Mouse (Mus musculus): ENCODE measurements around the gene Epas1.

Gene Epas1

DNA sequence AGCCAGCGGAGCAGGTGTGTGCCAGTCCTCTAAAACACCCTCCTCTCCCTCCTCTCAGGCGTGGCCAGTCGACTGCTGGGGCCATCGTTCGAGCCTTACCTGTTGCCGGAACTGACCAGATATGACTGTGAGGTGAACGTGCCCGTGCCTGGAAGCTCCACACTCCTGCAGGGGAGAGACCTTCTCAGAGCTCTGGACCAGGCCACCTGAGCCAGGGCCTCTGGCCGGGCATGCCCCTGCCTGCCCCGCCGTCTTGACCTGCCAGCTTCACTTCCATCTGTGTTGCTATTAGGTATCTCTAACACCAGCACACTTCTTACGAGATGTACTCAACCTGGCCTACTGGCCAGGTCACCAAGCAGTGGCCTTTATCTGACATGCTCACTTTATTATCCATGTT lies 77.4 kb downstream of the Epas1 start:
- no peak for DNase-seq

DNA sequence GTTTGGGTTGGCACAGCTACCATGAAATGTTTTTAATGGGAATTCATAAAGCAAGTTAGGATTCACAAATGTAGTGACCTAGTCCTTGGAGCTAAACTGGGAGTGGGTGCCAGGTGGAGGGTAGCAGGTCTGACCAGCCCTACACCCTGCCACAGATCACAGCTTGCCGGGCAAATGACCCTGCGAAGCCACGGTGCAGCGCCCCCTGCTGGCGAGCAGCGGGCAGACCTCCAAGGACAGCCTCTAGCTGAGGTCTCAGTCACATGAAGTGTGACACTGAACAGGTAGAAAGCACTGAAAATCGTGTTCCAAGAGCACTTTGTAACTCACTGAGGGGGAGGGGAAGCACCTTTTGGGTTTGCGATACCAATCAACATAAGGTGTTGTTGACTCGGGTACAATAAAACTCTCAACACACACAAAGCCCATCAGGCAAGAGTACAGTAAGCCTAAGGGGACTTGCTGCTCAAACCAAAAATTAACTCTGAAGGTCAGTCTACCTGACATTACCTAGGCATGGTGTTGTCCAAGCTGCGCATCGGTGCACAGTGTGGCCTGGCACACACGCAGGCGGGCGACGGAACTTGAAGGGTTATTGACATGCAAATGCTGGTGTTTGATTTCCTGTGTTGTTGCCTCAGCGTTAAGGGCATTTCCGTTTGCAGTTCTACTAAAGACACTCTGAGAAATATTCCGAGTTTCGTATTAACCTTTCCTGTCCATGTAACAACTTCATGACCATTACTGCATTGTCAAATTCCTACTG lies 79.2 kb downstream of the Epas1 start:
- DNase-seq: peak; percentile 41

DNA sequence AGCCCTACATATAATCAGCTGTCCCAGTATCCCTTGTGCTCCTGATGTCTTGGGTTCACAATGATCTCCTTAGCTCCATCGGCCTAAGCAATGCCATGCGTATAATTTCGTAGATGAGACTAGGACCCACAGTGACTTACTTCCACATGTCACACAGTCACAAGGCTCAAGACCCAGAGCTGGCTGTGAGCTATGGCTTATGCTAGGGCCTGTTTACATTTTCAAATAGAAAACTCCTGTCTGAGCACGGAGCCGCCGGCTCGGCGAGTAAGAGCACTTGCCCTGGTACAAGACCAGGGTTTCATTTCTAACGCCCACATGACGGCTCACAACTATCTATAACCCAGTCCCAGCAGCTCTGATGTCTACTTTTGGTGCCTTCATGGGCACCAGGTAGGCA lies 80.4 kb downstream of the Epas1 start:
- no peak for DNase-seq

DNA sequence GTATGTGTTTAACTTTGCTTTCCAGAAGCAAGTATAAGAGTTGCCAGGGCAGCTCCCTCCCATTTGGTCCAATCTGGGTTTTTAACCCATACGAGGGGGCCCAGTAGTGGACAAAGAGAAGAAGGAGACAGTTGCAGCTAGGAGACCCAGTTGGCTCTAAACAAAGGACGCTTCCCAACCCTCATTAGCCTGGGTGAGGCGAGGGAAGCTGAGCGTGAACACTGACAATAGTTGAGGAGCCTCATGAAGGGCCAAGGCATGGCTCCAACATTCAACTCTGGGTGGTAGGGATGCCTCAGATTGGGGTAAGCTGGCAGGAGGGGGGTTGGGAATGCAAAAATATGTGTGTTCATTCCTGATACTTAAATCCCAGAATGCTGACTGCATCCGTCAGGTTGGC lies 85.8 kb downstream of the Epas1 start:
- no peak for DNase-seq

DNA sequence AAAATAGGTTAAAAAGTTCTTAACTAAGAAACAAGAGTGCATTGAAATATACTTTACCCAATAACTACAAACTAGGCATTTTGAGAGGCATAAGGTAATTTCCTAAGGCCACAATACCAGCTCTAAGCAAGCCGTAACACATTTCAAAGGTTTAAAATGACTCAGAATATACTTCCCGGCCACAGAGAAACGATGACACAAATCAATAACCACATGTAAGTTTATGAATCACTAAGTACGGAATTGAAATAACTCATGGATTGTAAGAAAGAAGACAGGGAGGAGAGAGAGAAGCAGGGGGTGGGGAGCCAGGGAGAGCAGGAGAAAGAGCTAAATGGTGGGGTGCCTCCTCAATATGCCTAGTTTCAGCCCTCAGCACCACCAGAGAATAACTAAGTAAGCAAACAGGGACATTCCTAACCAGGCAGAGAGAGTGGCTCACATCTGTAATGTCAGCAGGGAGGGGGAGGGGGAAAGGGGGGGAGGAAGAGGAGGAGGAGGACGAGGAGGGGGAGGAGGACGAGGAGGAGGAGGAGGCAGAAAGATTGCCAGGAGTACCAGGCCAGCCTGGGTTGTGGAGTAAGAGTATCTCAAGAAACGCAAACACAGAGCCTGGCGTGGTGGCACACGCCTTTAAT lies 97.3 kb downstream of the Epas1 start:
- no peak for DNase-seq

DNA sequence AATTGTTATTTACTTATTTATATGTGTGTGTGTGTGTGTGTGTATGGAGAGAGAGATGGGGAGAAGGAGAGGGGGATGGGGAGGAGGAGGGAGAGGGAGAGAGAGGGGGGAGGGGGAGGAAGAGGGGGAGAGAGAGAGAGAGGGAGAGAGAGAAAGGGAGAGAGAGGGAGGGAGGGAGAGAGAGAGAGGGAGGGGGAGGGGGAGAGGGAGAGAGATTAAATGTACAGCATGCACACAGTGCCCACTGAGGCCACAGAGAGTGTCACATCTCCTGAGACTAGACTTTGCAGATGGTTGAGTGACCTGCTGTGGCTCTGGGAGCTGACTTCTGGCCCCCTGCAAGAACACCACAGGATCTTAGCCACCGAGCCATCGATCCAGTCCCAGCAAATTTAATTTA lies 98.3 kb downstream of the Epas1 start:
- DNase-seq: no peak

DNA sequence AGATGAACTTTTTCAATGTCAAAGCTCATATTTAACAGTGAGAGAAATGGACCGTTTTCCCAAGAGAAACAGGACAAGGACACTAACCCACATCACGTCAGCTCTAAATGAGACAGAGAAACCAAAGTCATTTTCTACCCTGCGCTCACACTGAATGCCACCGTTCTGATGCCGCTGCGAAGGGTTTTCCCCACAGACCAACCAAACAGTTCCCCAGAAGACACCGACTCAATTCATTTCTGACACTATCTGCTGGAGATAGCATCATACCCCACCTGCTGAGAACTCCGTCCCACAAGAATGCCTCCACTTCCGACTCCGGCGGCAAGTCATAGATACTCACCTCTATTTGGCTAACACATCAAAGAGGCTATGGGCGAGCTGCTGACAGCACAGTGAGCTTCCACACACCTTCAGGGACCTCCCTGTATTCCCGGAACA lies 99.1 kb downstream of the Epas1 start:
- DNase-seq: no peak

DNA sequence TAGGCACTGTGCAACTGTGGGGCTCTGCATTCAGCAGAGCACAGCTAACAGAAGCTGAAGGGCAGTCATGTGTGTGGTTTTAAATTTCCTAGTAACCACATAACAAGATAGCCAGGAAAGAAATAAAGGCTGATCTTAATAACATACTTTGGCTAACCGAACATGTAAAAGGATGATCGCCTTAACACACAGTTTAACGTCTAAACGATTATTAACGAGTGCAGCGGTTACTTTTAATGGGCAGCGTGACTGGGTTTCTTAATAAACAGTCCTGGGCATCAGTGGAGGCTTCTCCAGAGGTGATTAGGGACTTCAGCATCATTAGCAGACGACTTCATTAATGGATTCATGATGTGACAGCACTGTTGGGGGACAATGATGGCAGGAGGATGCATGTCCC lies 117.1 kb downstream of the Epas1 start:
- DNase-seq: no peak

DNA sequence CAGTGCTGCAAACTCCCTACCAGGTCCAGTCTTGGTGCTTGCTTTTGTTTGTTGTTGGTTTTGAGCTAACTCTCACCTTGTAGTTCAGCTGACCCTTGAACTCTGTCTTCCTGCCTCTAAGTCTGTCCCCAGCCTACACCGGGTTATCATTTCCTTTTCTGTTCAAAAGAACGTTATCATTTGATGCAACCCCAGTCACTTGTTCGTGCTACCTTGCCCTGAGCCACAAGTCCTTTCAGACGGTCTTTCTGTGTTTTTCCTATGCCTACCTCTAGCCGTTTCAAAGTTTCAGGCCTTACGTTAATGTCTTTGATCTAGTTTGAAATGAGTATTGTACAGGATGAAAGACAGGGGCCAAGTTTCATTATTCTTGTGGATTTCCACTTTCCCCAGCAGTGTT lies 119.1 kb downstream of the Epas1 start:
- peak; percentile 19 for DNase-seq

DNA sequence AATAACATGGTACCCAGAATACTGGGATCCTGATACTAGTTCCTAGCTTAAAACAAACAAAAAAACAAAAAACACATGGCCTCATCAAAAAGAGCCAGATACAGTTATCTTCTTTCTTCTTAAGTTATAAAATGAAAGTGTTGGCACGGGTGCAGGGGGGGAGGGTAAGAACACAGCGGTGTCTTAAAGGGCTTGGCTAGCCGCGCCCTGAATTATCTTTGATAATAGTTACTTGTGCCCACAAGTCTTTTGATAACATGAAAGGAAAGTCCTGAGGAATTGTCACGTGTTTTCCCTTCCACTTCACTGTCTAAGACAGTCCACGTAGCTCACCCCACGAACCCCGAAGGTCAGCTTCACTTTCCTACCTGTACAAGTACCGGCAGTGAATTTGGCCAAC lies 123.4 kb downstream of the Epas1 start:
- no peak for DNase-seq

DNA sequence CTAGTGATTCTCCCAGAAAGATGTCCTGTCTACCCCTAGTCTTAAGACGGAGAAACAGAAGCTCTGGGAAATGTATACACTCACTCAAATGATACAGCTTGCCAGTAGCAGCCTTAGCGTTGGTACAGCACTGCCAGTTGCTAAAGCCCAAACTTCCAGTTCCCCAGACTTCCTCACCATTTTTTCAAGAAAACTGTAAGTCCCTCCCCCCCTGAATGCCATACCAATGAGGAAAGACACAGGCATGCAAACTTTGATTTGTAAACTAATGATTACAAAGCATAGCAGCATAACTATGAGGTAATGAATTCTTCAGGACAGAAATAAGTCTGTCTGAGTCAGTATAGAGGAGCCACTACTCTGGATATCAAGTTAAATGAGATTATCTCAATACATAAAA lies 124.2 kb downstream of the Epas1 start:
- DNase-seq: no peak

DNA sequence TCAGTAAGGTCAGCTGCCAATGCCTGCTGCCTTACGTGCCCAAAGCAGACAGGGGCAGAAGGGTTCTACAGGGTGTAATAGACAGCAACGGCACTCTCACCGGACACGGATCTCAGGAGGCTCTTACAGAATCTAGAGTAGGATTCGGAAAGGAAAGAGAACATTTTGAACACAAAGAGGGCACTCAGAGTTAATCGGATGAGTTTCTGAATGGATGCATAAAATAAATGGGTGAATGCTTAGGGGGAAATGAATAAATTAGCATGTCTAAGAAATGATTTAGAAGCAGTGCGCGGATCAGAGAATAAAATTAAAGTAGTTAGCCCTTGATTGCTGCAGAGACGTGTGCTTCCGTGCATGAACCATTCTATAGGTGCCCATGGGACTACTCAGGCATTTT lies 126.6 kb downstream of the Epas1 start:
- no peak for DNase-seq

DNA sequence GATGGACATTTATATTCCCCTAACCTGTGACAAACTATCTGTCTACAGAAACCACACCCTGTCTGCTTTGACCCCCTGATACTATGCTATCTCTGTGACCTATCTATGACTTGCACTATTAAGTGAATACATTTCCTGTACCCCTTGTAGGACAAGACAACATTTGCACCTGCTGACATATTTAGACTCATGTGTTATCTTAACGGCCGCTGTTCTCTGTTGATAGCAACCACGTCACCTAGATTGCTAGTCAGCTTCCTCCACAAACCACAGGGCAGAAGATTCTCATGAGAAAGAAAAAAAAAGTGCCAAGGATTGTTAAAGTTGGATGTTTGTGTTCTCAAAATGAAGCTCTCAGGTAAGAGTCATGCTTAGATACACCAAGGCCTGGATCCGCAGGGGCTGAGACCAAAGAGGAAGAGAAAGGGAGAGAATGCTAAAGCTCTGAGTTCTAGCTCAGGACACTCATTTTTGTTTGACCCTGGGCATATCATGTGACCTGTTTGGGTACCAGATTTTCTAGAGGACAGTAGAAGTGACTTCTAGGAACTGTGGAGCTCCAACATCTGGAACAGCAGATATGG lies 127.1 kb downstream of the Epas1 start:
- peak; percentile 16 for DNase-seq

All from thymus, postnatal 14 days (tissue).